ENCODE assay signal across 19 mouse cellular contexts in the genomic region with DNA sequence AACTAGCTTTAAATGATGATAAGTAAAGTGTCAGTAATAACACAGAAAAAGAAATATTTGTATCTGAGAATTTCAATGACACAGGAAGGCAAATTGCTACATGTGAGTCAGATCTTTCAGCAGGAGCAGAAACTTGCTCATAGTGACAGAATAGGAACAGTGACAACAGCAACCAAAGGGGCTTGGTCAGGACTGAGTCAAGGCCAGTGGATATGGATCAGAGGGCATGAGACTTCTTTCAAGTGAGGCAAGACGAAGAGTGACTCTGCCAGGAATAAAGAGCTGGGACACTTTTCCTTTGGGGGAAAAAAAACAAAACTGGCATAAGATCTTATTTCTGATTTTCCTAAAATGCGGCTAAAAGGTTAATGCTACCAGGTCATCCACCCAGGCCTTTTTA.
"Had no signal": no experiment of that assay in that cellular context is flagged by ENCODE, and none has a peak within 500 bp of the region (broad histone marks: within the 10 kb centered on the region; RNA-seq: fewer than 3 reads in every experiment).

No protein-coding gene starts in this region.

- H3K9me3 ChIP-seq: kidney, embryonic 15.5 days; midbrain, embryonic 12.5 days; midbrain, embryonic 15.5 days; neural tube, embryonic 12.5 days; neural tube, embryonic 15.5 days had no signal

- H3K4me2 ChIP-seq: kidney, embryonic 15.5 days; lung, embryonic 14.5 days; midbrain, embryonic 12.5 days; midbrain, embryonic 15.5 days; neural tube, embryonic 12.5 days; neural tube, embryonic 15.5 days had no signal

- H3K27ac ChIP-seq: kidney, embryonic 15.5 days; liver, embryonic 14.5 days; macrophage; midbrain, embryonic 12.5 days; midbrain, embryonic 15.5 days; neural tube, embryonic 12.5 days; neural tube, embryonic 15.5 days; stomach, postnatal 0 days had no signal

- H3K27me3 ChIP-seq: kidney, embryonic 15.5 days; midbrain, embryonic 12.5 days; midbrain, embryonic 15.5 days; neural tube, embryonic 12.5 days; neural tube, embryonic 15.5 days had no signal

- H3K4me1 ChIP-seq: kidney, embryonic 15.5 days; midbrain, embryonic 12.5 days; midbrain, embryonic 15.5 days; neural tube, embryonic 12.5 days; neural tube, embryonic 15.5 days had no signal

- ATAC-seq: liver, postnatal 0 days; lung, postnatal 0 days; midbrain, embryonic 15.5 days had no signal

- H3K9ac ChIP-seq: kidney, embryonic 15.5 days; liver, embryonic 14.5 days; liver, postnatal 0 days; lung, embryonic 14.5 days; midbrain, embryonic 12.5 days; midbrain, embryonic 15.5 days; neural tube, embryonic 12.5 days; neural tube, embryonic 15.5 days had no signal

- DNase-seq: kidney, postnatal 10 days; kidney, postnatal 4 days; liver, postnatal 0 days; lung, embryonic 14.5 days; right cerebral cortex, adult 18-20 months; right cerebral cortex, postnatal 14 days; right cerebral cortex, postnatal 4 days; thymus, adult 2 months; thymus, postnatal 14 days; thymus, postnatal 4 days had no signal

- H3K36me3 ChIP-seq: kidney, embryonic 15.5 days; midbrain, embryonic 12.5 days; midbrain, embryonic 15.5 days; neural tube, embryonic 12.5 days; neural tube, embryonic 15.5 days had no signal

- H3K4me3 ChIP-seq: kidney, embryonic 15.5 days; midbrain, embryonic 12.5 days; midbrain, embryonic 15.5 days; neural tube, embryonic 12.5 days; neural tube, embryonic 15.5 days had no signal
